Mouse (Mus musculus): ENCODE results near the gene Psmd3. TPM values are rescaled to one million over a fixed set of nuclear protein-coding genes. Genes with fewer than 3 reads are reported as not detected.

Psmd3 gene
- total and polyA plus RNA-seq, 3 experiments = 69.2 to 206 (median 76.1) TPM

GRCm38 (mm10) chr11:98723098-98723497 lies 40.7 kb downstream of the Psmd3 start:
- Histone ChIP-seq H3K36me3 (replicated peaks) (peaks cover 92% of the 10 kb centered on the region), H3K27me3 (ENCODE audit: insufficient read depth, low read length) (no peaks in the 10 kb centered on the region), H3K4me1 (ENCODE audit: insufficient read depth, low read depth, low read length) (peaks cover 53% of the 10 kb centered on the region), H3K4me3 (ENCODE audit: low read depth, low read length) (no peak overlapping the region), H3K9me3 (replicated peaks) (no peaks in the 10 kb centered on the region)
- DNase-seq (ENCODE audit: low spot score) (no peak), ATAC-seq (ENCODE audit: extremely low read depth, insufficient number of reproducible peaks, low FRiP score, poor library complexity, severe bottlenecking) (no peak)
- TF ChIP-seq GATA1 (IDR thresholded peaks at IDR 0.05; ENCODE audit: borderline replicate concordance, low read length) = no peak
- no peak for TF ChIP-seq CTCF (IDR thresholded peaks at IDR 0.05; ENCODE audit: low read depth, low read length)
- no peak for TF ChIP-seq GATA2 (IDR thresholded peaks at IDR 0.05; ENCODE audit: borderline replicate concordance, low read depth, low read length)
- no peak for TF ChIP-seq POLR2AphosphoS5 (IDR thresholded peaks at IDR 0.05; ENCODE audit: insufficient replicate concordance, low read depth, low read length)
- no peak for TF ChIP-seq TAL1 (conservative IDR thresholded peaks at IDR 0.05; ENCODE audit: low read depth, low read length)

DNA sequence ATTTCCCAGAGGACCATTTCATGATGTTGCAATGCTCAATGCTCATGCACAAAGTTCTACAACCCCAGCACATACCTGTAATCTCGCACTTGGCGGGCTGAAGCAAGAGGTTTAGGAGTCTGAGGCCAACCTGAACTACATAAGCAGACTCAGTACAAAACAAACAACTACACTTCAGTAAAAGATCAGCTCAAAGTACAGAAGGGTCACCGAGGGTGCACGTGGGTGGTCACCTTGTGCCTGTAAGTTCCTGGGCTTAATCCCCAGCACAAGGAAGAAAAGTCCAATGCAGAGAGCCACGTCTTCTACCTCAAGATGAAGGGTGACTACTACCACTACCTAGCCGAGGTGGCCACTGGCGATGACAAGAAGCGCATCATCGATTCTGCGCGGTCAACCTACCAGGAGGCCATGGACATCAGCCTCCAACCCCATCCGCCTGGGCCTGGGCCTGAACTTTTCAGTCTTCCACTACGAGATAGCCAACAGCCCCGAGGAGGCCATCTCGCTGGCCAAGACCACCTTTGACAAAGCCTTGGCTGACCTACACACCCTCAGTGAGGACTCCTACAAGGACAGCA lies 43.7 kb downstream of the Psmd3 start:
- DNase-seq (ENCODE audit: low spot score) (no peak), ATAC-seq (ENCODE audit: extremely low read depth, insufficient number of reproducible peaks, low FRiP score, poor library complexity, severe bottlenecking) (no peak)
- Histone ChIP-seq H3K9me3 (replicated peaks) (no peaks in the 10 kb centered on the region), H3K4me3 (ENCODE audit: low read depth, low read length) (no peak overlapping the region), H3K27me3 (ENCODE audit: insufficient read depth, low read length) (peaks cover under 1% of the 10 kb centered on the region; the same call in 1 of the 2 replicates), H3K4me1 (ENCODE audit: insufficient read depth, low read depth, low read length) (peaks cover 38% of the 10 kb centered on the region), H3K36me3 (replicated peaks) (peaks cover 69% of the 10 kb centered on the region)
- TF ChIP-seq CTCF (IDR thresholded peaks at IDR 0.05; ENCODE audit: low read depth, low read length) (no peak), TAL1 (conservative IDR thresholded peaks at IDR 0.05; ENCODE audit: low read depth, low read length) (no peak), GATA1 (IDR thresholded peaks at IDR 0.05; ENCODE audit: borderline replicate concordance, low read length) (no peak), GATA2 (IDR thresholded peaks at IDR 0.05; ENCODE audit: borderline replicate concordance, low read depth, low read length) (no peak), POLR2AphosphoS5 (IDR thresholded peaks at IDR 0.05; ENCODE audit: insufficient replicate concordance, low read depth, low read length) (no peak)

GRCm38 (mm10) chr11:98729119-98729588 lies 46.8 kb downstream of the Psmd3 start, which contains the start of gene Med24:
Gene Med24 (minus strand): TSS chr11:98729435.
- no peak for TF ChIP-seq TAL1 (conservative IDR thresholded peaks at IDR 0.05; ENCODE audit: low read depth, low read length)
- no peak for TF ChIP-seq CTCF (IDR thresholded peaks at IDR 0.05; ENCODE audit: low read depth, low read length)
- no peak for TF ChIP-seq GATA1 (IDR thresholded peaks at IDR 0.05; ENCODE audit: borderline replicate concordance, low read length)
- TF ChIP-seq POLR2AphosphoS5 (IDR thresholded peaks at IDR 0.05; ENCODE audit: insufficient replicate concordance, low read depth, low read length) = no peak
- TF ChIP-seq GATA2 (IDR thresholded peaks at IDR 0.05; ENCODE audit: borderline replicate concordance, low read depth, low read length) = no peak
- ATAC-seq (ENCODE audit: extremely low read depth, insufficient number of reproducible peaks, low FRiP score, poor library complexity, severe bottlenecking) (peak; percentile 98), DNase-seq (ENCODE audit: low spot score) (peak; percentile 87)
- peaks cover 39% of the 10 kb centered on the region for H3K36me3 ChIP-seq (replicated peaks)
- peaks cover 13% of the 10 kb centered on the region for H3K27me3 ChIP-seq (ENCODE audit: insufficient read depth, low read length)
- H3K4me1 ChIP-seq (ENCODE audit: insufficient read depth, low read depth, low read length) = peaks cover 26% of the 10 kb centered on the region
- peaks cover 2% of the 10 kb centered on the region for H3K9me3 ChIP-seq (replicated peaks)
- H3K4me3 ChIP-seq (ENCODE audit: low read depth, low read length) = peak within 1 kb of the TSS; percentile 79

- TF ChIP-seq CTCF (IDR thresholded peaks at IDR 0.05; ENCODE audit: low read depth, low read length) (no peak), GATA1 (IDR thresholded peaks at IDR 0.05; ENCODE audit: borderline replicate concordance, low read length) (no peak)
- ATAC-seq (ENCODE audit: extremely low read depth, insufficient number of reproducible peaks, low FRiP score, poor library complexity, severe bottlenecking) (no peak), DNase-seq (ENCODE audit: low spot score) (no peak)
- peaks cover 16% of the 10 kb centered on the region for H3K4me1 ChIP-seq (ENCODE audit: insufficient read depth, low read depth, low read length)
- peaks cover 23% of the 10 kb centered on the region for H3K36me3 ChIP-seq (replicated peaks)
- H3K4me3 ChIP-seq (ENCODE audit: low read depth, low read length) = no peak overlapping the region
- H3K27me3 ChIP-seq (ENCODE audit: insufficient read depth, low read length) = peaks cover 13% of the 10 kb centered on the region
- peaks cover 11% of the 10 kb centered on the region for H3K9me3 ChIP-seq (replicated peaks)
Observed at GRCm38 (mm10) chr11:98730727-98731126, 48.4 kb downstream of the Psmd3 start.

GRCm38 (mm10) chr11:98731134-98731533 lies 48.8 kb downstream of the Psmd3 start:
- H3K27me3 ChIP-seq (ENCODE audit: insufficient read depth, low read length) = peaks cover 13% of the 10 kb centered on the region
- ATAC-seq (ENCODE audit: extremely low read depth, insufficient number of reproducible peaks, low FRiP score, poor library complexity, severe bottlenecking) (no peak), DNase-seq (ENCODE audit: low spot score) (no peak)
- H3K4me3 ChIP-seq (ENCODE audit: low read depth, low read length) = no peak overlapping the region
- H3K36me3 ChIP-seq (replicated peaks) = peaks cover 19% of the 10 kb centered on the region
- TF ChIP-seq GATA2 (IDR thresholded peaks at IDR 0.05; ENCODE audit: borderline replicate concordance, low read depth, low read length) = no peak
- TF ChIP-seq CTCF (IDR thresholded peaks at IDR 0.05; ENCODE audit: low read depth, low read length) = no peak
- no peak for TF ChIP-seq POLR2AphosphoS5 (IDR thresholded peaks at IDR 0.05; ENCODE audit: insufficient replicate concordance, low read depth, low read length)
- TF ChIP-seq TAL1 (conservative IDR thresholded peaks at IDR 0.05; ENCODE audit: low read depth, low read length) = no peak
- no peak for TF ChIP-seq GATA1 (IDR thresholded peaks at IDR 0.05; ENCODE audit: borderline replicate concordance, low read length)
- peaks cover 12% of the 10 kb centered on the region for H3K4me1 ChIP-seq (ENCODE audit: insufficient read depth, low read depth, low read length)
- H3K9me3 ChIP-seq (replicated peaks) = peaks cover 11% of the 10 kb centered on the region

- no peaks in the 10 kb centered on the region for H3K36me3 ChIP-seq (replicated peaks)
- H3K9me3 ChIP-seq (replicated peaks) = peaks cover 11% of the 10 kb centered on the region
- no peak overlapping the region for H3K4me3 ChIP-seq (ENCODE audit: low read depth, low read length)
- no peak for DNase-seq (ENCODE audit: low spot score)
- TF ChIP-seq TAL1 (conservative IDR thresholded peaks at IDR 0.05; ENCODE audit: low read depth, low read length) (no peak), GATA2 (IDR thresholded peaks at IDR 0.05; ENCODE audit: borderline replicate concordance, low read depth, low read length) (no peak), CTCF (IDR thresholded peaks at IDR 0.05; ENCODE audit: low read depth, low read length) (no peak), POLR2AphosphoS5 (IDR thresholded peaks at IDR 0.05; ENCODE audit: insufficient replicate concordance, low read depth, low read length) (no peak), GATA1 (IDR thresholded peaks at IDR 0.05; ENCODE audit: borderline replicate concordance, low read length) (no peak)
- peaks cover 13% of the 10 kb centered on the region for H3K27me3 ChIP-seq (ENCODE audit: insufficient read depth, low read length)
- H3K4me1 ChIP-seq (ENCODE audit: insufficient read depth, low read depth, low read length) = peaks cover 20% of the 10 kb centered on the region
- ATAC-seq (ENCODE audit: extremely low read depth, insufficient number of reproducible peaks, low FRiP score, poor library complexity, severe bottlenecking) = no peak
Observed at GRCm38 (mm10) chr11:98734020-98734419, 51.7 kb downstream of the Psmd3 start.
